Mouse (Mus musculus): ENCODE data around the gene Eps15l1.

Gene Eps15l1

DNA sequence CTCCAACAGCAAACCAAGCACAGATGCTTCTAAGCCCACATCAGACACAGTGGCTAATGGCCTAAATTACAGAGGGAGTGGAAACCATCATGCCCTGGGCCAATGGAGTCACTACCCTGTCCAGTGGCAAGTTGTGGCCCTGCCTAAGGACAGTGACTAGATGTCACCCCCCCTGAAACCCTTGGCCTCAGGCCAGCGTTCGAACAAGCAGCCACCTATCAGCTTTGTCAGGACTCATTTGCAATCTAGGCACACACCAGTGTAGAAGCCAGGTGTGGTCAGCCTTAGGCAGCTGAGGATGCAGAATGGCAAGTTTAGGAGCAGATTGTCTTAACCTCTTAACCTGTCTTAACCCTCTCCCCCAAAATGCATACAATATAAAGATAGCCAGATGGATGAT lies 6.0 kb downstream of the Eps15l1 start:
- intact Hi-C loops (cut with DNase I), result no loop called here

GRCm38 (mm10) chr8:72413839-72414238 lies 7.4 kb downstream of the Eps15l1 start:
- intact Hi-C loops (cut with DNase I), result no loop called here

DNA sequence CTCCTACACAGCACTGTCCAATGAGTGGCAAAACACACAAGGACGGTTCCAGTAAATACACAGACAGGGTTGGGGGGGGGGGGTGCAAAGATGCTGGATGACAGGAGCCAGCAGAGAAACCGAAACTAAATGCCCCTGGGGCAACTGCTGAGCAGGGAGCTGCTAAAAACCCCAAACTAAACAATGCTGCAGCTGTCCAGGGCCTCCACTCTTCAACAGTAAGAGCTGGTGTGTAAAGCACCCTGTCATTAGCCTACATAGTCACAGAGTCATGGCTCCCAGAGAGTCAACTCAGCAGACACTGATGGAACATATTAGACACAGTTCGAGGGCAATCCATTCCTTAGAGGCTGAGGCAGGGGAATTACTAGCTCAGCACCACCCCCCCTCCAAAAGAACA lies 11.8 kb downstream of the Eps15l1 start:
- intact Hi-C loops (cut with DNase I), result no loop called here

GRCm38 (mm10) chr8:72407878-72408277 lies 13.4 kb downstream of the Eps15l1 start:
- intact Hi-C loops (cut with DNase I), result no loop called here

- intact Hi-C loops (cut with DNase I), result no loop called here
Observed at GRCm38 (mm10) chr8:72402981-72403380, 18.3 kb downstream of the Eps15l1 start.

- intact Hi-C loops (cut with DNase I), result no loop called here
Observed at GRCm38 (mm10) chr8:72401381-72401780, 19.9 kb downstream of the Eps15l1 start.

DNA sequence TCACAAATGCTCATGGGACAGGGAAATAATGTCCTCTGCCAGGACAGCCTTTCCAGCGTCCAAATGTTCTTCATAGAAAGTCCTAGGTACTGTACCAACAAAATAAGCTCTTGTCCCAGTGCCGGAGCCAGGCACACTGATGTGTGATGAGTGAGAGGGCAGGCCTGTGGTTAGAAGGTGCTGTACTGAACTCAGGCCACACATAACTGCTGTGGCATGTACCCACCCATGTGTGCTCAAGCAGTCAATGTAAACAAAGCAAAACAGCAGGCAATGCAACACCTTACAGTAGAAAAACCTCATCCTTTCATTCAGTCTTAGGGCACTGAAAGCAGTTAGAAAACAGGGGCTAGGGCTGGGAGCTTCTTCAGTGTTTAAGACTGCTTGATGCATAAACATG lies 35.5 kb downstream of the Eps15l1 start:
- intact Hi-C loops (cut with DNase I), result no loop called here

DNA sequence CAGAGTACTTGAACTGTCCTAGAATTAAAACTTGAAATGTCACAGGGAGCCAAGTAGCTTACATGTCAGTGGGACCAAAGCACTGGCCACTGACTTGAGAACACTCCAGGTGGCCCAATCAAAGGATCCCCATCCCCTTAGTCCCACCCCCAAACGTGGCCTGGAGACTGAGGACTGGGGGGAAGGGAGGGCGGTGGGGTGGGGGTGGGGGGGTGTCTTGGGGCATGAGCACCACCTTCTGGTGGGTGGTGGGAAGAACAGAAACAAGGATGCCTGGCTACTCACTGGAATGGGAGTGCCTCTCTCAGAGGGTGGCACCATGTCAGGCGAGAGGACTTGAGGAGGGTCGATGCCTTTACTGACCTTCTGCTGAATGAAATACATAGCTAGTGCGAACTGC lies 38.9 kb downstream of the Eps15l1 start:
- intact Hi-C loops (cut with DNase I), result no loop called here

DNA sequence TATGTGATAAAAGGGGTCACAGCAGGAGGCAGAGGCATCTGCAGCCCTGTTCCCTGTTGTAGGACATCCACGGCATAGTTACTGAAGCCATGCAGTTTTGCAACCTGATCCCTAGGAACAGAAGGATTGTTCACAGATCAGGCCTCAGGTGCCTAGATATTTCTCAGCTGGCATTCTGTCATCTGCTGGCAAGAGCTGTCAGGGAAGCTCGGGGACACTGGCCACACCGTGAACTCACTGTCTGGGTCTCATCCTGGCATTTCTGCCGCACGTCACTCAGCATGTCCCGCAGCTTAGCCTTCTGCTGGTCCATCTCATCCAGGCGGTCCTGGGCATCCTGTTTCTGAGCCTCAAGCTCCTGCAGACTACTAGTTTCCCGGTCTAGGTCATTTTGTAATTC lies 40.6 kb downstream of the Eps15l1 start:
- intact Hi-C loops (cut with DNase I), result no loop called here

DNA sequence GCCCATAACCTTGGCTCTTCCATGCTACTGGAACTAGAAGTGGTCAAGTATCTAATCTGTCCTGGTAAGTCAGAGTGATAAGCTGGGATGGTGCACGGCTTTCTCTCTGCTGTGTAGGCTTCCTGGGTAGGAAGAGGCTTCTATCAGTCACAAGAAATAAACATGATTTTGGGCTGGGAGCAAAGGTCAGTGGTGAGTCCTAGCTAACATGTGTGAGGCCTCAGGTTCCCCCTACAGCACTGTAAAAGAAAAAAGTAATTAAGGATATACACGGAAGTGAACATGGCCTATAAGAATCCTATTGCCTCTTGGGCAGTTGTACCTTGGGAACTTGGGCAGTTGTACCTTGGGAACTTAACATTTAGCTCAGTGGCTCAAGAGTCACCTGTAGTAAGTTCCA lies 44.4 kb downstream of the Eps15l1 start:
- intact Hi-C loops (cut with DNase I), result no loop called here

GRCm38 (mm10) chr8:72376309-72376708 lies 45.0 kb downstream of the Eps15l1 start:
- intact Hi-C loops (cut with DNase I), result no loop called here

DNA sequence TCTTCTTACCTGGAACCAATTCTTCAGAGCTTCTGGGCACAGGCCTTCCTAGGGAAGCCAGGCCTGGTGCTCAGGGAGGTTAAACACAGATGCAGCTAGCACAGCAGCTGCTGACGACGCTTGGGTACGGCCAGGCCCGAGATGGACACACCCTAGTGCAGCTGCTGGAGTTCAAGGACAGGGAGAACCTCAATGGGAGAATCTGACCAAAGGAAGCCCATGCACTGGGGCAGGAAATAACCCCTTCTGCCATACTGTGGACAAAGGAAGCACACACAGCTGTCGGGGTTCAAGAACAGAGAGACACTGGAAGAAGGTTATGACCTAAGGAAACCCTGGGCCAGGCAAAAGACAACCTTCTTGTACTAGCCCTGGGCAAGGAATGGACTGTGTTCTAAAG lies 46.1 kb downstream of the Eps15l1 start:
- intact Hi-C loops (cut with DNase I), result no loop called here

- intact Hi-C loops (cut with DNase I), result no loop called here
Observed at GRCm38 (mm10) chr8:72372311-72372710, 48.9 kb downstream of the Eps15l1 start.

DNA sequence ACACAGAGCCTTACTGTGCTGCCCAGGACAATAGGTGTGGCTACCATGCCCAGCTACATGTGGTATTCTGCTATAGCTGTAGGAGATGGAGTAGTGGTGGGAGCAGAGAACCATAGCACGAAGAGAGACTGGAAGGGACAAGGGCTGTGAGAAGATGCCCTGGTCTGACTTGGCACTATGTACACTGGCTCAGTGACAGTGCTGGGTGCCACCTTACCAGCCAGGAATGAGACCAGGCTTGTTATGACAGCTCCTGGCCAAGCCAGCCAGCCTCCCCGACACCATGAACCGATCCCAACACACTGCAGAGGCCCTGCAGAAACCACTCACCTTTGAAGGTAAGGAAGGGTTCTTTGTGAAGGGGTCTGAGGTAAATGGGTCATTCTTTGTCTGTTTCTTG lies 49.9 kb downstream of the Eps15l1 start:
- intact Hi-C loops (cut with DNase I), result no loop called here

DNA sequence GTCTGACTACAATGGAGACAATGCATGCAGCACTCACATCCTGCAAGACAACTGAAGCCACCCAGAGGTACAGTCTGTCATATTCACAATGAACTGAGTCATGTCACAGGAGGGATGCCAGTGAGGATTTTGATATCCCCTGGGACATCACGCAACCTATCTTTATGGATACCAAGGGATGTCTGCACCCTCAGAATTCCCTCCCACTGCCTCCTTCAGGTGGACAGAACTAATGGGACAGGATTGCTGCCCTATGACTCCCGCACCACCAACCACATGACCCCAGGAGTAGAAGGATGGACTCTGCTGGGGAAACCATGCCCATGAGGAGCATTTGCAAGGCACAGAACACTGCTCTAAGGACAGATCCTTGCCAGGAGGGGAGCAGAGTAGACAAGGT lies 54.8 kb downstream of the Eps15l1 start:
- intact Hi-C loops (cut with DNase I), result loop anchor here (1.0 to 2.0 kb wide), 2 partner anchors 105 to 188 kb away; no protein-coding TSS in a partner anchor

- intact Hi-C loops (cut with DNase I), result loop anchor here (1.0 to 2.0 kb wide), 2 partner anchors 105 to 187 kb away; no protein-coding TSS in a partner anchor
Observed at GRCm38 (mm10) chr8:72365826-72366225, 55.4 kb downstream of the Eps15l1 start.

DNA sequence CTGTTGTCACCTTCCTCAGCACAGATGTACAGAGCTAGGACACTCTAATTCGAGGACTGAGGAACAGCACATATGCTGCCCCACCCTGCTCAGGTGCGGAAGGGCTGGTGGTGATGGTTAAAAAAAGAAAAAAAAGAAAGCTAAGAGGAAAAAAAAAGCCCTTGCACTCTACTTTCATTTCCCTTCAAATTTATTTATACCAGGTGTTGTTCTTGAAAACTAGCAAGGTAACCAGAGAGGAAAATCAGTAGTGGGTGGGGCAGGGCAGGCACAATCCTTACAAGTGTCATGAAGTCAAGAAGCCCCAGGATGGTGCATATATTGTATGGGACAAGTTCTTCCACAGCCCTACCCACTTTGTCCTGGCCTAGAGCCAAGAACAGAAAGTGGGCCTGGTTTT lies 56.2 kb downstream of the Eps15l1 start:
- intact Hi-C loops (cut with DNase I), result no loop called here

GRCm38 (mm10) chr8:72363457-72363856 lies 57.8 kb downstream of the Eps15l1 start:
- intact Hi-C loops (cut with DNase I), result no loop called here

DNA sequence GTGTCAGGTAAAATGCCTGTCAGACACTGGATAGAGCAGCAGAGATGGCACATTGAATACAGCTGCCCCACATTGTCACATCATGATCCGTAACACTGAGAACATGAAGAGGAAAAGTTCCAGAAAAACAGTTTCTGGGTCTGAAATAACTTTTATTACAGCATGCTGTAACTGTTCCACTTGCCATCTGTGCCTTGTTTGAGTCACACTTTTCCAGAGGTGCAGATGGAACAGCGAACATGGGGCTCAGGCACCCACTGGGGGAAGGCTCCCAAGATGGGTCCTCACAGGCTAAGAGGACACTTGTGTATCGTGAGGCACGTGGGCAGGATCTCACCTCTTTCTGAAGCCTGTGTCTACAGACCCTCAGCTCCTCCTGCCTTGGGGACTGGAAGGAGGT lies 58.5 kb downstream of the Eps15l1 start:
- intact Hi-C loops (cut with DNase I), result no loop called here

DNA sequence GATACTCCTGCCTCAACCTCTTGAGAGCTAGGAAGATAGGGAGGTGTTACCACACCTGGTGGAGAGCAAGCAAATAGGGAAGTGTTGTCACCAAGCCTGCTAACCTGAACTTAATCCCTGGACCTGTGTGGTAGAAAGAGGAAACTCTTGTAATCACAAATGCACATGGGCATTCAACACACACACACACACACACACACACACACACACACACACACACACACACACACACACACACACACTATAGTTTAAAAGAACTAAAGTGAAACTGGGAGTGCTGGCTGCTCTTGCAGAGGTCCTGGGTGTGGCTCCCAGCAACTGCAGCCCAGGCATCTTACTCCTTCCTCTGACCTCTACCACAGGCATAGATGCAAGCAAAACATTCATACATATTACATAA lies 61.1 kb downstream of the Eps15l1 start:
- intact Hi-C loops (cut with DNase I), result no loop called here

GRCm38 (mm10) chr8:72356593-72356992 lies 64.7 kb downstream of the Eps15l1 start:
- intact Hi-C loops (cut with DNase I), result no loop called here

- intact Hi-C loops (cut with DNase I), result no loop called here
Observed at GRCm38 (mm10) chr8:72354272-72354671, 67.0 kb downstream of the Eps15l1 start.

- intact Hi-C loops (cut with DNase I), result no loop called here
Observed at GRCm38 (mm10) chr8:72353700-72354045, 67.6 kb downstream of the Eps15l1 start.

GRCm38 (mm10) chr8:72352951-72353699 lies 68.1 kb downstream of the Eps15l1 start:
- intact Hi-C loops (cut with DNase I), result no loop called here
